Mouse (Mus musculus) embryonic stem cell, embryonic (primary cell): ENCODE results near the gene Nfatc3.

ENCODE experiments used
- CTCF ChIA-PET, 4 experiments: fragments of 300-600 bp in 2 of 4; fragments of 350-600 bp in 2 of 4; sonication (Branson Sonifier 250); formaldehyde crosslinking; loops; one replicate each; lab custom pipeline; 2022; ENCODE audit warnings: inconsistent platforms in 2 of 4; lab: Charles Lee
- POLR2A ChIA-PET, 4 experiments: fragments of 300-600 bp in 2 of 4; fragments of 350-600 bp in 2 of 4; sonication (Branson Sonifier 250); formaldehyde crosslinking; loops; one replicate each; lab custom pipeline; 2022; ENCODE audit warnings: antibody characterized with exemption in 4 of 4, inconsistent platforms in 1 of 4; lab: Charles Lee

The Nfatc3 gene

DNA sequence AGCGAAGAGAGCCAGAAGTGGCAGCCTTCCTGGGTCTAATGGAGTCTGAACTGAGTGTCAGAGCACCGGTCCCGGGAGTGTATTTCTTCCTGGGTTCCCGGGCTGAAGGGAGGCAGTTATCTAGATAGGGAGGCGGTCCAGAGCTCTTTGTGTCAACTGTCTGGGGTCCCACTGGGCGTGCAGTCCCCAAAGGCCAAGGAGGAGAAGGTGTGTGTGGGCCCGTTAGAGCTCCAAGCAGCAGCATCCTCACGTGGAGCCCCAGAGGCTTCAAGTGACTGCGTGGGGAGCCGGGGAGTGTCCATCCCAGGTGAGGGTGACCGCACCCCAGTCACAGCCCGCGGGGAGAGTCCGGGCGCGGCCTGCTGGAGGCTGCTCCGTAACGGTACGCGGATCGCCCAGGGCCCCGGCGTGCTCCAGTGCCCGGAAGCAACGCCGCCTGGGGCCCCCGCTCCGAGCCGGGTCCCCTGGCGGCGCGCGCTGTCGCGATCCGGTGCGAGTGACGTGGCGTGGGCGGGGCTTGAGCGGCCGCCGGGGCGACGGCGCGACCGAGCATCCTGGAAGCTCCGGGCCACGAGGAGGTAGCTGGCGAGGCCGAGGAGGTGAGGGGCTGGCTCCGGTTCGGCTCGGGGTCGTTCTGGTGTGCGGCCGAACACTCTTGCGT, 109.8 kb downstream of the Nfatc3 start, which contains the start of gene Slc7a6:
Slc7a6 (plus strand) TSS at position 502 of the 661 bp plus-strand sequence.
- ChIA-PET POLR2A (interaction anchor here (0.5 to 1.4 kb wide), 18 partner anchors 9 to 1031 kb away, joined by 3 to 7 read pairs (median 3); partner anchors contain the start of genes Pla2g15 (in 2 of the 4), Esrp2 (in 1 of the 4), Nfatc3 (in 1 of the 4) and Thap11 (in 1 of the 4)), CTCF (interaction anchor here in 1 of 4 experiments (1.5 kb wide), 1 partner anchor 8 kb away, joined by 3 read pairs; no protein-coding TSS in a partner anchor)

GRCm38 (mm10) chr8:106169017-106169933, 110.6 kb downstream of the Nfatc3 start:
- ChIA-PET CTCF (interaction anchor here in 1 of 4 experiments (1.5 kb wide), 1 partner anchor 9 kb away, joined by 3 read pairs; no protein-coding TSS in a partner anchor), POLR2A (interaction anchor here in 3 of 4 experiments (0.6 to 1.5 kb wide), 15 partner anchors 10 to 314 kb away, joined by 3 to 7 read pairs (median 3); partner anchors contain the start of genes Pla2g15 (in 2 of the 3), Nfatc3 (in 1 of the 3), Prmt7 (in 1 of the 3) and Slc7a6os (in 1 of the 3))

DNA sequence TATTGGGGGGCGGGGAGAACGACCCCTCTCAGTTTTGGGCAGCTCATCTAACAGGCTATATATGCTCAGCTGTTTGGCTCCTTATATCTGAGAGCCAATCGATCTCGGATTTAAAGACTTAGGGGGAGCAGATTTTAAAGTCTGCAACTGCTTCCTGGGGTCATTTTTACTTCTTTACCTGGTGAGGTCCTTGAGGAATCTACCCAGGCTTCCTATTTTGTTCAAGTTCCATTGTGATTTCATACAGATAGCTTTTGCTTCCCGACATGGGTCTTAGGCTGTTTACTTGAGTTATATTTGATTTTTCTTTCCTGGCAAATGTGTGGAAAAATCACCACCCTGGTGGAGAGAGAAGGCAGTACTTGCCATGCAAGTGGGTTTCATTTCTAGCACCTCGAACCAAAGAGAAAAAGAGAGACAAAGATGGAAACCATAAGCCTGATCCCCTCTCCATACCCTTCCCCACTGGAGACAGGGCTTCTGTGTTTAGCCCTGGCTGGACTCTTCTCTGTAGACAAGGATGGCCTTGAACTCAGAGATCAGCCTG, 111.4 kb downstream of the Nfatc3 start:
- ChIA-PET POLR2A (interaction anchor here in 2 of 4 experiments (0.7 to 1.5 kb wide), 5 partner anchors 9 to 95 kb away, joined by 3 to 4 read pairs (median 3); partner anchors contain the start of genes Prmt7 (in 1 of the 2) and Slc7a6os (in 1 of the 2)), CTCF (interaction anchor here in 1 of 4 experiments (1.5 kb wide), 1 partner anchor 10 kb away, joined by 3 read pairs; no protein-coding TSS in a partner anchor)

DNA sequence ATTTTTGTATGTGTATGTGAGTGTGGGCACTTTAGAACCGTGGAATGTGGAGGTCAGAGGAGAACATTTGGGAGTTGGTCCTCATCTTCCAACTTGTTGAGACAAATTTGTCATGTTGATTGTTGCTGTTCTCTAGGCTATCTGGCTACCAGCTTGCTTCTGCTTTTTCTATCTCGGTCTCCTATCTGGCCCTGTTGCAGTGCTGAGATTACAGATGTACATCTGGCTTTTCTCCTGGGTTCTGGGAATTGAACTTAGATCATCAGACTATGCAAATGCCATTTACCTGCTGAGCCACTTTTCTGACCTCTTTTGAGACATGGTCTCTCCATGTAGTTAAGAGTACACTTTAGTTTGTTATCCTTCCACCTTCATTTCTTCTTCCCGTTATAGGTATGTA, 114.9 kb downstream of the Nfatc3 start:
- ChIA-PET POLR2A (interaction anchor here in 2 of 4 experiments (1.4 to 1.5 kb wide), 2 partner anchors 11 to 32 kb away, joined by 3 to 5 read pairs; no protein-coding TSS in a partner anchor), CTCF (interaction anchor here in 2 of 4 experiments (0.6 to 0.8 kb wide), 3 partner anchors 25 to 196 kb away, joined by 3 to 7 read pairs (median 5); no protein-coding TSS in a partner anchor)

GRCm38 (mm10) chr8:106176891-106177290, 118.3 kb downstream of the Nfatc3 start:
- CTCF ChIA-PET, result interaction anchor here in 1 of 4 experiments (1.0 kb wide), 1 partner anchor 12 kb away, joined by 4 read pairs; no protein-coding TSS in a partner anchor
- POLR2A ChIA-PET, result no interaction called here

DNA sequence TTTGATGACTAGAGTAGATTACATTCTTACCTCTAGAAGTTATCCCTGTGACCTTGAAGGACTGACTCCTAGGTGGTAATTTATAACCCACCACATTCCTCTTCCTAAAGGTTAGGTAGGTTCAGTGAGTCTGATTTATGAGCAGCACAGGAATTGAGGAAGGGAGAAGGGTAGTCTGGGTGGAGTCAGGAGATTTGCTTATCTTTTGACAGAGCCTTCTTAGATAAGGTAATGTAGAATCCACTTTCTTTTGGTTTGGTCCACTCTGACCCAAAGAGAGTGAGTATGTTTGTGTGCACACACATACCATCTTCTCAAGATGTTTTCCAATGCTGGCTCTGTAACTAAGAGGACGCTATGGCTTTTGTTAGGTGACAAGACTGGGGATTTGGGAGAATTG, 119.0 kb downstream of the Nfatc3 start:
- POLR2A ChIA-PET, result interaction anchor here in 1 of 4 experiments (0.7 kb wide), 1 partner anchor 19 kb away, joined by 3 read pairs; no protein-coding TSS in a partner anchor
- CTCF ChIA-PET, result interaction anchor here in 1 of 4 experiments (1.0 kb wide), 1 partner anchor 12 kb away, joined by 4 read pairs; no protein-coding TSS in a partner anchor

DNA sequence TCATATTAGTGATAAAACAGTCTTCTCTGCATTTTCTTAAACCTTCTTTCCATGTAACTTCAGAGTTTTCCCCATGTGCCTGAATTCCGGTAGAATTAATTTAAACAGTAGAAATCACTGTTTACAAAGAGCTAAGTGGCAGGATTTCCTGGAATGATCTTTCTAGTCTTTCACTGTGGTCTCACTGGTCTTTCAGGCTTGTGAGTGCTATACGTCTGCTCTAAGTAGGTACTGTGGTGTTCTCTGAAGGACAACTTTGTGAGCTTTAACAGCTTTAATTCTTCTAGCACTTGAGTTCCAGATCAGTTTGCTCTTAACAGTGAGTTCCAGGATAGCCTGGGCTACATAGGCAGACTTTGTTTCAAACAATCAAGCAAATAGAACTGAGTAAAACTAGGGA, 119.8 kb downstream of the Nfatc3 start:
- ChIA-PET CTCF (interaction anchor here in 3 of 4 experiments (0.5 to 1.1 kb wide), 4 partner anchors 13 to 822 kb away, joined by 3 to 4 read pairs (median 4); partner anchors contain the start of gene Dus2 (in 1 of the 3)), POLR2A (interaction anchor here in 2 of 4 experiments (0.5 to 1.2 kb wide), 6 partner anchors 8 to 29 kb away, joined by 3 to 4 read pairs (median 3); no protein-coding TSS in a partner anchor)
